Mouse (Mus musculus) inflammation-experienced regulatory T-cells, adult 6 months (primary cell): ENCODE data around the gene Tle2. TPM values are rescaled to one million over a fixed set of nuclear protein-coding genes. Genes with fewer than 3 reads are reported as not detected.

Experiments
- ATAC-seq: one replicate; pipeline ENCODE4 v1.8.0; 2017
- polyA plus RNA-seq, 3 experiments: library from polyadenylated mRNA; unstranded; fragments of 100-300 nt; shearing (Covaris generic); gene quantifications; one replicate each; pipeline ENCODE4 v1.2.1; 2017

The Tle2 gene
- polyA plus RNA-seq, 3 experiments from 2014 or later = 1.4 TPM; not detected in 1

DNA sequence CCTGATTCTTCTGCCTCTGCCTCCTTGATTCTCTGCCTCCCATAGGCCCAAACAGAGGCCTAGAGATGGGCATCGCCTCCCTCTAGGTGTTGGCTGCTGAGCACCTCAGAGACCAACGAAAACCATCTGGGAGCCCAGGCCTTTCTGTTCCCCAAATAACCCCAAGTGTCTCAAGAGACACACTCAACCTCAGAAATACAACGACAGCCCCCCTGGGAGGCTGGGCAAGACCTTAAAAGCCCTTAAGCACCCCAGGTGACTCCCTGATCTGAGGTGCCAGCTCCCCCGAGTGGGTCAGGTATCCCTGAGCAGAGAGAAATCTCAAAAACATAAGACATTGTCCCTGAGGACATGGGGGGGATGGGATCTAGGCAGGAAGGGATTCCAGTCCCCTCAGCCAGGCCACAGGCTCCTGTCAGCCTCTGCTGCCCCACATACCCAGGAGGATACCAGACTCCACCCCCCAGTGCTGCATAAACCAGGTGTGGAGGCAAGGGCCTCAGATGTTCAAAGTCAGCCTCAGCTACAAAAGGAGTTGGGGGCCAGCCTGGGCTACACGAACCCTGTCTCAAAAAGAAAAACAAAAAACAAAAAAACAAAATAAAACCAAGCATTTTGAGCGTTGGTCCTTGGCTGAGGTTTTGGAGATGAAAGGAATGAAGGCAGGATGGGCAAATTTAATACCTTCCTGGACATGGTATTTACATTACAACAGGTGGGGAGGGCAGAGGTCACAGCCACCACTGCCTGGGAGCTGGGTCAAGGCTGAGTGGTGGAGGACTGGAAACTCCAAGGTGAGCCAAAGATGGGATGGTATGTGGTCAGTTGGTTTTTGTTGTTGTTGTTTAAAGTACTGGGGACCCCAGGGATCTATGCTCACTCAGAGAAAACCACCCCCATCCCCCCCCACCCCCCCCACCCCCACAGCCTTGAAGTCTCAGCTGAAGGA lies 20.3 kb upstream of the Tle2 start:
- no peak for ATAC-seq

GRCm38 (mm10) chr10:81556282-81556681 lies 18.1 kb upstream of the Tle2 start:
- no peak for ATAC-seq

DNA sequence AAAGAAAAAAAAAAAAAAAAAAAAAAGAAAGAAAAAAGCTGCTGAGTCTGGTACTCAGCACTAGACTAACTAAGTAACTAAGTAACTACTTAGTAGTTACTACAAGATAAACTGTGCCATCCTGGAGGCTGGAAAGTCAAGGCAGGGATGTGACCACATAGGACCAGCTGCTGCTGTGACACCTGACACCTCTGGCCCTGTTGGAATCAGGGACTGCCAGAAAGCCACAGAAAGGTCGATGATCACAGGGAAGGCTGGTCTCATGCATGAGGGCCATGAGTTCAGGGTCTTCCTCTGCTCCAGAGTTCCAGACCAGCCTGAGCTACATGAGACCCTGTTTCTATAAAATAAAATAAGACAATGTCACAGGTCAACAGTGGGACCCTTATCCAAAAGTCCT lies 16.9 kb upstream of the Tle2 start:
- ATAC-seq = no peak

- ATAC-seq = peak; percentile 19
These were observed 15.2 kb upstream of the Tle2 start, which contains the start of gene Aes for GRCm38 (mm10) chr10:81559163-81559626. Gene Aes, plus strand, starts transcription at chr10:81559488.

DNA sequence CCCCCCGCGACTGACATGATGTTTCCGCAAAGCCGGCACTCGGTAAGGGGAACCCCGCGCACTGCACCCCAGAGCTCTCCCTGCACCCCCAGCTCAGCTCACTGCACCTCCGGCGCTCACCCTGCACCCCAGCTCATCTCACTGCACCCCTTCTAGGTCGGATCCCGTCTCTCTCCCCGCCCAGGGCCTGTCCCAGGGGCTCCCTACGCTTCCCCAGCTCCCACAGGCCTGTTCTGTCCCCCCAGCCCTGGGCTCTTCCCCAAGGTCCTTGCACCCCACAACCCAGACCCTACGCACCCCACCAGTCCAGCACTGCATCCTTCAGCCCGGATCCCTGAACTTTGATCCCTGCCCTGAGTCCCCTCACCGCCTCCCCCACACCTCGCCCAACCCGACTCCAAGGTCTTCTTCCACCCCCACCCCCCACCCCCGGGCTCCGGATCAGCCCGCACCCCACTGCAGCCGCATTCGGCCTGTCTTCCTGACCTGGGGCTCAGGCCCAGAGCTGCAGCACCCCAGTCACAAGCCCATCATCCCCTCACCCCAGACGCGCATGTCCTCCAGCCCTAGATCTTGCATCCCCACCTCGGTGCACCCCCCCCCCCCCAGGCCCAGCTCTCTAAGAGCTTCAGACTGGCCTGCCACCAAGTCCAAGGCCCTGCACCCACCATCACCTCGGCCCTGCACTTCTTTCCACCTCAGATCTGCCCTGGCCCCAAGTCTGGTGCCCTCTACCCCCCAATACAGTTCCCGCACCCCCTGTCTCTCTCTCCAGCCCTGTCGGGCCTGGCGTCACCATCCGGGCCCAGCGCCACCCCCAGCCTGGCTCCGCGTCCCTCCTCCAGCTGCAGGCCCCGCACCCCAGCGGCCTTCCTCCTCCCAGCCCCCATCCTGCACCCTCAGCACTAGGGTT lies 14.5 kb upstream of the Tle2 start:
- peak; percentile 49 for ATAC-seq

DNA sequence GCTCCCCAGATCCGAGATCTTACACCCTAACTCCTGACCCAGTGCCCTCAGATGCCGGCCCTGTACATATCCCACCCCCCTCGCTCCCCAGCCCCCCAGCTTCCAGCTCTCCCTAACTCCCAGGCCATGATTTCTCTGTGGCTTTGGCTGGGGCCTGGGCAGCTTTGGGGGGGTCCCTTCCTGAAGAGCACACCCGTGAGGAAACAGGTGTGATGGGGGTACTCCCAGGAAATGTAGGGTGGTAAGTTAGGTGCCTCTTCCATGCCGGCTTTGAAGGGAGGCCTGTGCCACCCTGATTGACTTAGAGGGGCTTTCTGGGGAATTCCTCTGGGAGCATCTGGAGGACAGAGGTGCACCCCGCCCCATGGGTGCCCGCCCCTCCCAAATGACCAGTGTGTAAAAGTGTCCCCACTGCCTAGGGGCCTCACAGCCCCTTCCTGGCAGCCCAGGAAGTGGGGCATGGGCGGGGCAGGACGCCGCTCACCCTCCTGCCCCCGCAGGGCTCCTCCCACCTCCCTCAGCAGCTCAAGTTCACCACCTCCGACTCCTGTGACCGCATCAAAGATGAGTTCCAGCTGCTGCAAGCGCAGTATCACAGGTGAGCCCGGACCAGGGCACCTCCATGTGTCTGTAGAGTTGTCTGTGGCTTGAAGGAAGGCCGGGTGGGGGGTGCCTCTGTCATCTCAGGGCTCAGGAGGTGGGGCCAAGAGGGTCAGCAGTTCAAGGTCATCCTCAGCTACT lies 13.5 kb upstream of the Tle2 start:
- peak; percentile 93 for ATAC-seq

GRCm38 (mm10) chr10:81562411-81562810 lies 11.9 kb upstream of the Tle2 start:
- ATAC-seq = no peak

DNA sequence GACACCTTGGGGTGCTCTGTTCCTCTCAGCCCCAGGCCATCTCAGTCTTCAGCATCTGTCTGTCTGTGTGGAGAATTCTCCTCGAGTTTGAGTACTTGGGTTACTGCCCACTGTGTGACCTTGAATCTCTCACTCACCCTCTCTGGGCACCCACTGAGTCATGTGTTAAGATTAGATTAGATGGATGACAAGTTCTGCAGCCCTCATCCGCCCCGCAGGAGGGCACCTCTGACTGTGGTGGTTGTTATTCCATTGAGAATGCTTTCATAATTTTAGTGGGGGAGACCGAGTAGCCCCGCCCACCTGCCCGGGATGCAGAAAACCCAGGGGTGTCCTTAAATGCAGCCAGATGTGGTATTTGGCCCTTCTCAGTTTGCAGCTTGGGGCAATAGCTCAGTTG lies 10.9 kb upstream of the Tle2 start:
- no peak for ATAC-seq

- ATAC-seq = no peak
These were observed 10.1 kb upstream of the Tle2 start for GRCm38 (mm10) chr10:81564216-81564615.

GRCm38 (mm10) chr10:81564734-81565133 lies 9.6 kb upstream of the Tle2 start:
- no peak for ATAC-seq

DNA sequence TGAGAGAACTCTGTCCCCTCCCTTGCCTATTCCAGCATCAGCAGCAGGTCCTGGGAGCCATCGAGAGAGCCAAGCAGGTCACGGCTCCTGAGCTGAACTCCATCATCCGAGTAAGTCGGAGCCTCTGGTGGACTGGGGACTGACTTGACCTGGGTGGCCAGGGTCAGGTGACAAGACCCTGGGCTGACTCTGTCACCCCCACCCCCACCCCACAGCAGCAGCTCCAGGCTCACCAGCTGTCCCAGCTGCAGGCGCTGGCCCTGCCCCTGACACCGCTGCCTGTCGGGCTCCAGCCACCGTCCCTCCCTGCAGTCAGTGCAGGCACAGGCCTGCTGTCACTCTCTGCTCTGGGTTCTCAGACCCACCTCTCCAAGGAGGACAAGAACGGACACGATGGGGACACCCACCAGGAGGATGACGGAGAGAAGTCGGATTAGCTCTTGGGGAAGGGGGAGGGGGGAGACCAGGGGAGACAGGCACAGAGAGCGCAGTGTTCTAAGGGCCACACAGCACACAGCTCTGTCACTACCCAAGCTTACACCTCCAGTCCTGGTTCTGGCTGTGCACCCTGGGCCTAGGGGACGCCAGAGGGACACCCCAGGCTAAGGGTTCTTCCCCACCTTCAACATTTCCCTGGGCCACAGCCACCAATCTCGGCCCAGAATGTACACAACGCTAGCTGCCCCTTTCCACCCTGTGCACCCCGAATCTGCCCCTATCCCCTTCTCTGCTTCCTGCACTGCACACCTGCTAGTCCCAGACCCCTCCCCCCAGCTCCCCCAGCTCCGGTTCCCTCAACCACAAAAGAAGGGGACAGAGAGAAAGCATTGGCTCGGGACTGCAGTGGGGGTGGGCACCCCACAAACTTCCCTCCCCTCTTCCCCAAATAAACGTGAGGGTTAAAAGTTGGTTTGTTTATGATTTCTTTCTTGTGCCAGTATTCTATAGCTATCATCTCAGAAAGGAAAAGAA lies 8.8 kb upstream of the Tle2 start:
- no peak for ATAC-seq

- no peak for ATAC-seq
These were observed 5.8 kb upstream of the Tle2 start for GRCm38 (mm10) chr10:81568381-81569191.

DNA sequence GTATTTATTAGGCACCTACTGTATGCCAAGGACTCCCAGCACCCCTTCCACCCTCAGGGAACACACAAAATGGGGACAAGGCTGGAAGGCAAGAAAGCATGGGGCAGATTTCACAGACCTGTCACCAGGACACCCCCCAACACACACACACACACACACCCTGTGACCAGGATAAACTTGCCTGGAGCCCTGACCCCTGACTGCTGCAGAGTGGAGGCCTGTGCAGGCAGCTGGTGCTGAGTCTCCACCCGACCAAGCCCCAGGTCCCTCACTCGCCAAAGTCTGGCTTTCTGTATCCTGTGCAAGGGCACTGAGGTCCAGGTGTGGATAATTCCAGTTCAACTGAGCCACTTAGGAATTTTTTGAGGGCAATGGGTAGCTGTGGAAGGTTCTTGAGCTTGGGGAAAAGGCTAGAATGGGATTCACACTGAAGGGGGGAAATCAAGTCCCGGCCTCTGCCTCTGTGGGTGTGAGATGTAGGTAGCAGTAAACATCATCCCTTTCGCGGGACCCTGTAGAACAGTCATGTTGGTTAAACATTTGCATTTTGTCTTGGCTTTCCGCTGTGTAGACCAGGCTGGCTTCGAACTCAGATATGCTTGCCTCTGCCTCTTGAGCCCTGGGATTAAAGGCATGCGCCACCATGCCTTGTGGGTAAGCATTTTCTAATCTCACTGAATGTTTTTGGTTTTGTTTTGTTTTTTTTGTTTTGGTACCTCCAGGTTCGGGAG lies 4.7 kb upstream of the Tle2 start:
- no peak for ATAC-seq

GRCm38 (mm10) chr10:81570238-81570800 lies 4.0 kb upstream of the Tle2 start:
- no peak for ATAC-seq

DNA sequence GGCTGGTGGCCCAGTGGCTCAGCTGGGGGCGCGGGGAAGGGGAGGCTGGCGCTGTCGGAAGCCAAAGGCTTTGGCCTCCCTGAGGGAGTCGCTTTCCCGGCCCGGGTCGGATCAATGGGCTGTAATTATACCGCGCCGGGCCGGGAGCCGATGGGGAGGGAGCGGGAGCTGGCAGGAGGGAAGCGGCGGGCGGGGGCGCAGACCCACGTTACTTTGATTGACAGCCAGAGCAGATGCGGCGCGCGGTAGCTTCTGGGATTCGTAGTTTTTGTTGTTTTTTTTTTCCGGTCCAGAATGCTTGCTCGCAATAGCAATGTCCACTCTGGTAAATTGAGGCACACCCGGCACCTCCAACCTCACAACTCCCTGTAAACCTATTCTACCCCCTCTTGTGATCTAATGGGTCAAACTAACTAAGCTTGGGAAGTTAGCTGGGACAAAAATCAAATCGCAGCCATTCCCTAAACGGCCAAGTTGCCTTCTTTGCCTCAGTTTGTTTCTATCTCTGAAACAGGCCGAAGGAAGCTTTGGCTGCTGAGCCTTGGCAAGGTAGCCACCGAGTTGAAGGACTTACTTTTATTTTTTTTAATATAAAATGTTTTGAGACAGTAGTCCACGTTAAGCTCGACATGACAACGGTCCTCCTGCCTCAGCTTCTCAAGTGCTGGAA lies 3.4 kb upstream of the Tle2 start:
- peak; percentile 78 for ATAC-seq

GRCm38 (mm10) chr10:81571501-81571876 lies 2.9 kb upstream of the Tle2 start:
- peak; percentile 78 for ATAC-seq

DNA sequence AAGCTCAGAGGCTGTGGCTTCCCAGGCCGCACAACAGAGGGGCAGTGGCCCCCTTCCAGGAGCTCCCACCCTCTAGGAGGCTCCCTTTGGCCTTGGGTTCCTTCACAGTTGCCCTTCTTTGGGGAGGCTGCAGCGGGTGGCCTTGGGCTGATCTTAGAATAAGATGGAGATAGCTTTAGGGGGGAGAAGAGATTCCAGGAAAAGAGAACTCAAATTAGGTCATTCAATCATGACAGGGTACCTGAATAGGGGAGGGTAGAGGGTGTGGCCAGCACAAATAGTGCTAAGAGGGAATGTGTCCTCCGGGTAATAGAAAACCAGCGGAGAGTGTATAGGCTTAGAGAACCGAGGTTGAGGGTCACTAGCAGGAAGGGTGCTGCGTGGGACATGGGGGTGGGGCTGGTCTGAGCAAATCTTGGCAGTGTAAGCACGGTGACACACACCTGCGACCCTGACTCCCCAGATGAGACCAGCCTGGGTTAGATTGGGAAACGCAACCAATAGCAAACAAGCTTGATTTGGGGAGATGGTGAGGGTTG lies 2.2 kb upstream of the Tle2 start:
- no peak for ATAC-seq

- ATAC-seq = no peak
These were observed 1.4 kb upstream of the Tle2 start for GRCm38 (mm10) chr10:81572975-81573374.
